Mouse (Mus musculus) bone marrow, adult 2 months (tissue): ENCODE data around the gene Coq8a. TPM values are rescaled to one million over a fixed set of nuclear protein-coding genes. Genes with fewer than 3 reads are reported as not detected.

Experiments
- H3K27ac ChIP-seq: fragments of 200-500 bp; 2 replicates; pipeline ENCODE4 v1.5.1; 2012; ENCODE audit warnings: low read depth, mild to moderate bottlenecking, control low read depth, inconsistent platforms, low read length; ENCODE audit not compliant: control insufficient read depth, poor library complexity, insufficient read depth
- H3K4me1 ChIP-seq: fragments of 200-500 bp; 2 replicates; pipeline ENCODE4 v1.6.1; 2011; ENCODE audit warnings: low read length; ENCODE audit not compliant: control insufficient read depth, insufficient read depth
- H3K4me3 ChIP-seq: fragments of 200-500 bp; replicated peaks from 2 replicates; pipeline ENCODE3; 2011; ENCODE audit warnings: mild to moderate bottlenecking, low read depth, low read length, control low read depth; ENCODE audit not compliant: control insufficient read depth
- CTCF ChIP-seq: fragments of 200-500 bp; IDR thresholded peaks from 2 replicates; pipeline ENCODE4 v1.5.1; 2011; ENCODE audit warnings: low read length, control low read depth; ENCODE audit not compliant: control insufficient read depth, insufficient read depth
- POLR2A ChIP-seq: fragments of 200-500 bp; IDR thresholded peaks from 2 replicates; pipeline ENCODE4 v1.6.1; 2011; ENCODE audit warnings: low read depth, mild to moderate bottlenecking, control low read depth, low read length, borderline replicate concordance; ENCODE audit not compliant: control insufficient read depth
- WGBS: fragments of 180-500 bp; shearing (Covaris S2); methylation state at CpG from one replicate; pipeline ENCODE4 v1.1.7; 2018; 5-methylcytosine and 5-hydroxymethylcytosine counted together
- polyA plus RNA-seq: library from polyadenylated mRNA; stranded (reverse); fragments of >200 nt; gene quantifications from 2 replicates; pipeline ENCODE4 v1.2.4, GENCODE M21; 2011; ENCODE audit warnings: low replicate concordance; ENCODE audit not compliant: missing spikeins, insufficient read depth, insufficient read length

Gene Coq8a
- polyA plus RNA-seq, 1 experiment: 8.2 TPM

DNA sequence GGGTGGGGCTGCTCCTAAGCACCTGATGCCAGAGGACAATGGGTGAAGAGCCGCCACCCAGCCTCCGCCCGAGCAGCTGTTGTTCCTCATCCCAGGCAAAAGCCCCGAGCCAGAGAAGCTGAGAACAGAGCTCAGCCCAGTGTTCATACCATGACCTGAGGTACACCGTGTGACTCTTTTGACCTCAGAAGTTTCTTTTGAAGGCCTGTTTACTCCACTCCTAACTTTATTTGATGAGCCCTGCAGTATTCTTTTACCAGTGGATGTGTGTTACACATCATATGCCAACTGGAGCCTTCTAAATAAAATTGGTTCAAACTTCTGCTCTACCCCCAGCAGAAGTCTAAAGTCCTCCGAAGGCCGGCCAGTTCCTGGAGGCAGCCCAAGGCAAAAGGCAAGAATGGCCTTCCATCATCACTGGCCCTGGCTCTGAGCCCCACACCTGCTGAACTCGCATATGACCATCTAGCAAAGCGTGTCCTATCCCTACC is 11.4 kb upstream of the Coq8a start:
- TF ChIP-seq CTCF (no peak), POLR2A (no peak)
- 79% methylated on average over 9 of the region's 9 CpGs for WGBS

DNA sequence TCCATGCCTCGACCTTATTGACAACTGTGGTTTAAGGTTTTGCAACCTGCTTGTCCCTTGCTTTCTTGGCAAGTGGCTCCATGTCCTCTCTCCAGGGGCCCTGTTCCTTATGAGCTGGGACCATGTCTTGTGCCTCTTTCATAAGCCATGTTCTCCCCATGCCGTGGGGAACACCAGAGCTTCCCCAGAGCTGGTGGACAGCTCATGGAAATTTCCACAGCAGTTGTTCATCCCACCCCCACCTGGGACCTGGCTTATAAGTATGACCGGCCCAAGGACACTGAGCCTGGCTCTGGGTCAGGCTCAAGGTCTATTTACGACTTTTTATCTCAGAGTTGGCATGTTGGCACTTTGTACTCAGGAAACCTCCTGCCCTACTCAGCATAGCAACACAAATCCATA is 10.6 kb upstream of the Coq8a start:
- Histone ChIP-seq H3K27ac (no peak overlapping the region), H3K4me1 (no peaks in the 10 kb centered on the region), H3K4me3 (no peak overlapping the region)
- TF ChIP-seq POLR2A (no peak), CTCF (no peak)
- 55% methylated on average over 4 of the region's 4 CpGs for WGBS

More for the DNA sequence above, 11.4 kb upstream of the Coq8a start:
- H3K4me3 ChIP-seq: no peak overlapping the region
- no peaks in the 10 kb centered on the region for H3K4me1 ChIP-seq
- no peak overlapping the region for H3K27ac ChIP-seq

GRCm38 (mm10) chr1:180208370-180208769 is 9.0 kb upstream of the Coq8a start:
- H3K4me3 ChIP-seq: no peak overlapping the region
- H3K4me1 ChIP-seq: no peaks in the 10 kb centered on the region
- TF ChIP-seq CTCF (no peak), POLR2A (no peak)
- WGBS: 76% methylated on average over 3 of the region's 3 CpGs
- H3K27ac ChIP-seq: no peak overlapping the region

DNA sequence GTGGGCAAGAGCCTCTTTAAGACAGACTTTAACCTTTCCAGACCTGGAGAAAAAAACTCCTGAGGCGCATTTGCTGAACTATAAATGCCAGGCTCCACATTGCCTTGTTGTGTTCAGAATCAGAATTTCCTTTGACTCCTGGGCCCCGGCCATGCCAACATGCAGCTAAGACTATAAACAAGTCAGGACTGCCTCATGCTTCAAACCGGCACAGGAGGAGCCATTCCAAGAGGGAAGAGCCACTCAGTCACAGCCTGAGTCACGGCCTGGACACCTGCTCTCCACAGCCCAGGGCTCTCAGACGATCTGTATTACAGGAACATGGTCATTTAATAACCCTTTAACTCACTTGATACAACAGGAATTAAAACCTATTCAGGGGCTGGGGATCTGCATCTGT is 1.3 kb upstream of the Coq8a start:
- WGBS: 81% methylated on average over 5 of the region's 5 CpGs
- Histone ChIP-seq H3K4me1 (peaks cover 1% of the 10 kb centered on the region; the same call in 1 of the 2 replicates), H3K27ac (no peak overlapping the region), H3K4me3 (no peak overlapping the region)
- TF ChIP-seq CTCF: no peak
- no peak for TF ChIP-seq POLR2A

- TF ChIP-seq CTCF (no peak), POLR2A (no peak)
- Histone ChIP-seq H3K27ac (peak overlapping the region; percentile 62), H3K4me3 (no peak overlapping the region), H3K4me1 (peaks cover 6% of the 10 kb centered on the region)
- WGBS: 23% methylated on average over 4 of the region's 4 CpGs
Measured at GRCm38 (mm10) chr1:180199715-180200050, 281 bp upstream of the Coq8a start.

DNA sequence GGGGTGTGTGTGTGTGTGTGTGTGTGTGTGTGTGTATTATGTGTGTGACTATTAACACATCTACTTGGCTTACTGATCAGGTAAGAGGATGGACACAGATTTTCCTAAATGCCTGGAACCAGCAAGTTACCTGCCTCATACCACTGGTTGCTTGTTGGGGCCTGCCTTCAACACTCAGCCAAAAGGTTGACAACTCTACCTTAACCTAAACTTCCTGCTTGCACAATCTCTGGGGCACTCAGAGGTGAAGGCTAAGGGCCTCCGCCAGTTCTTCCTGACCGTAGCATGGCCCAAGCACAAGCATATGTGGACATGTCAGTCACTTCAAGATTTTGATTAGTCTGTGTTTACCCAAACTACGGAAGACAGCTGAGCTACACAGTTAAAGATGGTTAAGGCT is 1.4 kb downstream of the Coq8a start:
- no peak overlapping the region for H3K4me3 ChIP-seq
- WGBS: 61% methylated on average over 3 of the region's 3 CpGs
- H3K27ac ChIP-seq: no peak overlapping the region
- TF ChIP-seq CTCF (no peak), POLR2A (no peak)
- peaks cover 6% of the 10 kb centered on the region for H3K4me1 ChIP-seq

DNA sequence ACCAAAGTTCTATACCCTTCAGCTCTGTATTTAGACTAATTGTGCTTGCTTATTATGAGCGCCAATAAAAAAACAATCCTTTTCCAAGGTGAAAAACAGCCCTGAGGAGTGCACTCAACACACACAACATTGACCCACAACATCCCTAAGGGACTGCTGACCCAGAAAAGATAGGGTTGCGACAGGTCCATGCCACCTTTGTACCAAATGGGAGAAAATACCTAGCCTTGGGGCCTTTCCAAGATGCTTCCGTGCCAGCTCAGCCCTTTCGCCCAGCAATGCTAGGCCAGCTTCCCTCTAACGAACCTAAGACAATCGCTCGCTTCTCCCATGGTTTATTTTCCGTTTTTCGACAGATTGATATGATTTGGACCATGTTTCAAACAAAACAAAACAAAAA is 2.9 kb downstream of the Coq8a start:
- WGBS: 89% methylated on average over 9 of the region's 9 CpGs
- no peak for TF ChIP-seq POLR2A
- TF ChIP-seq CTCF: no peak
- Histone ChIP-seq H3K4me1 (peaks cover 6% of the 10 kb centered on the region), H3K27ac (no peak overlapping the region), H3K4me3 (no peak overlapping the region)

- Histone ChIP-seq H3K4me1 (peaks cover 10% of the 10 kb centered on the region), H3K4me3 (peak overlapping the region; percentile 78), H3K27ac (peak overlapping the region; percentile 23)
- TF ChIP-seq CTCF (0 out of 2 replicates have a peak, but pooled peaks have one; percentile 1), POLR2A (peak; percentile 77; the same call in 1 of the 2 replicates)
- 1% methylated on average over 57 of the region's 57 CpGs for WGBS
Measured at GRCm38 (mm10) chr1:180195703-180196381, 3.6 kb downstream of the Coq8a start.

DNA sequence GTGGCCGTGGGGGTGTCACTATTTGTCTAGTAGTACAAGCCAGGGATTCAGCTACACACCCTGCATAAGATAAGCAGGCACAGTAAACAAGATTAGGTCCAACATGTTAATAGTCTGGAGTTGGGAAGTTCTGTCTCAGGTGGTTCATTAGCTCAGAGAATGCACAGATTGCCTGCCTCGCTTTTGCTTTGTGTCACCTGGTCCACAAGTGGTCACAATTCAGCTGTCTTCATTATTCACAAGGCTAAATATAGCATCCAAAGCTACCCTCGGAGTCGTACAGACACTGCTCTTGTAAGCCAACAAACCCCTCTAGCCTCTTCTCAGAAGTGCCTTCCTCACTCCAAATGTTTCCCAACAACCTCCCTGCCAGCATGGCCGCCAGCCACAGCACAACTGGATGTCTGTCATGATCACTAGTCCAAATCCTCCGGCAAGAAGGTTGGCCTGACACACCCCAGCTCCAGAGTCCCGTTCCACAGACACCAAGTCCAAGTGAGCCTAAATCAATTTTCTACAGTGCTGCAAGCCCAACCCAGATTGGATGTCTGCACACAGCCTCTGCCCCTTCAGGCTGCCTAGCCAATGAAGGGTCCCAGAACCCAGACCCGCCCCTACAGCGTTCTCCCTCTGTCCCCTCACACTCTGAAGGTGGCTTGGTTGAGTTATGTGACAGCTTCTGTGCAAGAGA is 4.5 kb downstream of the Coq8a start:
- H3K4me1 ChIP-seq: peaks cover 10% of the 10 kb centered on the region
- TF ChIP-seq CTCF (no peak), POLR2A (no peak)
- 15% methylated on average over 9 of the region's 9 CpGs for WGBS

More for the DNA sequence above, 4.5 kb downstream of the Coq8a start:
- Histone ChIP-seq H3K4me3 (peak overlapping the region; percentile 78), H3K27ac (peak overlapping the region; percentile 23; the same call in 1 of the 2 replicates)
